Mouse (Mus musculus): ENCODE data around the gene Syt8. TPM values are rescaled to one million over a fixed set of nuclear protein-coding genes. Genes with fewer than 3 reads are reported as not detected.

The Syt8 gene
- polyA plus RNA-seq, 1 experiment, result 0.50 TPM

GRCm38 (mm10) chr7:142408686-142409085, 26.0 kb upstream of the Syt8 start:
- no peak for DNase-seq (ENCODE audit: low read depth)

GRCm38 (mm10) chr7:142409603-142410002, 25.0 kb upstream of the Syt8 start:
- DNase-seq (ENCODE audit: low read depth), result no peak

GRCm38 (mm10) chr7:142413285-142413684, 21.4 kb upstream of the Syt8 start:
- no peak for DNase-seq (ENCODE audit: low read depth)

GRCm38 (mm10) chr7:142415314-142415713, 19.3 kb upstream of the Syt8 start:
- DNase-seq (ENCODE audit: low read depth), result no peak

- no peak for DNase-seq (ENCODE audit: low read depth)
These were observed 18.4 kb upstream of the Syt8 start for GRCm38 (mm10) chr7:142416225-142416624.

GRCm38 (mm10) chr7:142418027-142418426, 16.6 kb upstream of the Syt8 start:
- no peak for DNase-seq (ENCODE audit: low read depth)

GRCm38 (mm10) chr7:142418679-142419078, 16.0 kb upstream of the Syt8 start:
- DNase-seq (ENCODE audit: low read depth), result no peak

GRCm38 (mm10) chr7:142419887-142420286, 14.8 kb upstream of the Syt8 start:
- DNase-seq (ENCODE audit: low read depth), result no peak

- no peak for DNase-seq (ENCODE audit: low read depth)
These were observed 12.8 kb upstream of the Syt8 start for GRCm38 (mm10) chr7:142421826-142422225.

- no peak for DNase-seq (ENCODE audit: low read depth)
These were observed 8.9 kb upstream of the Syt8 start for GRCm38 (mm10) chr7:142425641-142426213.

- no peak for DNase-seq (ENCODE audit: low read depth)
These were observed 6.4 kb upstream of the Syt8 start for GRCm38 (mm10) chr7:142428213-142428612.

- DNase-seq (ENCODE audit: low read depth), result no peak
These were observed 4.4 kb upstream of the Syt8 start for GRCm38 (mm10) chr7:142430160-142430678.

GRCm38 (mm10) chr7:142431106-142431505, 3.5 kb upstream of the Syt8 start:
- no peak for DNase-seq (ENCODE audit: low read depth)

- no peak for DNase-seq (ENCODE audit: low read depth)
These were observed 1.0 kb upstream of the Syt8 start for GRCm38 (mm10) chr7:142433623-142434022.

GRCm38 (mm10) chr7:142435524-142435923, 874 bp downstream of the Syt8 start:
- no peak for DNase-seq (ENCODE audit: low read depth)

- DNase-seq (ENCODE audit: low read depth), result peak; percentile 94
These were observed 2.7 kb downstream of the Syt8 start for GRCm38 (mm10) chr7:142437324-142437723.

GRCm38 (mm10) chr7:142439966-142440365, 5.3 kb downstream of the Syt8 start:
- no peak for DNase-seq (ENCODE audit: low read depth)

- DNase-seq (ENCODE audit: low read depth), result no peak
These were observed 6.0 kb downstream of the Syt8 start for GRCm38 (mm10) chr7:142440657-142441114.

- no peak for DNase-seq (ENCODE audit: low read depth)
These were observed 6.9 kb downstream of the Syt8 start, which contains the start of gene Tnni2 for GRCm38 (mm10) chr7:142441585-142441984. Gene Tnni2, plus strand, starts transcription at chr7:142441808.

GRCm38 (mm10) chr7:142442081-142442907, 7.6 kb downstream of the Syt8 start:
- DNase-seq (ENCODE audit: low read depth), result no peak

- DNase-seq (ENCODE audit: low read depth), result no peak
These were observed 8.3 kb downstream of the Syt8 start for GRCm38 (mm10) chr7:142442908-142443420.

GRCm38 (mm10) chr7:142443474-142443873, 8.8 kb downstream of the Syt8 start:
- no peak for DNase-seq (ENCODE audit: low read depth)

- no peak for DNase-seq (ENCODE audit: low read depth)
These were observed 9.5 kb downstream of the Syt8 start for GRCm38 (mm10) chr7:142444171-142444570.
